24 mouse cellular contexts compared by ENCODE assay signal in the genomic region with DNA sequence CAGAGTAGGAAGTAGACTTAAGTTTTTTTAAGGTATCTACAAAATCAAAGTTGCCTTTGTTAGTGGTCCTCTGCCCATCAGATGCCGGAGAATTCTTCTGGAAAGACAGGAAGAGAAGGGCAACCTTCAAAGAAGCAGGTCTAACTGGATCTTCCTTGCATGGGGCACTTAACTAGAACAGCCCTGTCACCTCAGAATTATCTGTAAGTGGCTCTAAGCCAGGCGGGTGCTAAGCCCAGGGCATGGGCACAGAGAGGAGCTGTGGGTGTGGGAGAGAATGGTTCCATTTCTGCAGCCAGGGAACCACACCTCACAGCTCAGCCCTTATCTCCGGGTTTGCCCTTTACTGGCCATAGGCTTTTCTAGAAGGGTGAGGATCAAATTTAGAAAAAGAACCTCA.
"Had no signal": no experiment of that assay in that cellular context is flagged by ENCODE, and none has a peak within 500 bp of the region (broad histone marks: within the 10 kb centered on the region; RNA-seq: fewer than 3 reads in every experiment).

No protein-coding gene starts in this region.

- H3K27me3 ChIP-seq: heart, embryonic 13.5 days; hindbrain, embryonic 13.5 days; hindbrain, embryonic 15.5 days; kidney, embryonic 15.5 days; limb, embryonic 13.5 days had no signal

- DNase-seq: gastrocnemius, postnatal 14 days; gastrocnemius, postnatal 36 days; heart, adult 11 months; heart, adult 2 months; heart, postnatal 14 days; heart, postnatal 36 days; kidney, adult 11 months; kidney, adult 2 months; kidney, adult 9 months; kidney, postnatal 14 days; kidney, postnatal 36 days; layer of hippocampus, postnatal 36 days; left cerebral cortex, postnatal 4 days had no signal

- H3K9me3 ChIP-seq: heart, embryonic 13.5 days; heart, embryonic 15.5 days; hindbrain, embryonic 13.5 days; hindbrain, embryonic 15.5 days; kidney, embryonic 15.5 days; limb, embryonic 13.5 days; limb, embryonic 15.5 days had no signal

- H3K36me3 ChIP-seq: heart, embryonic 13.5 days; heart, embryonic 15.5 days; hindbrain, embryonic 13.5 days; hindbrain, embryonic 15.5 days; limb, embryonic 13.5 days; limb, embryonic 15.5 days had no signal

- ATAC-seq: hindbrain, postnatal 0 days; intestine, embryonic 16.5 days had no signal

- H3K9ac ChIP-seq: heart, embryonic 13.5 days; heart, embryonic 15.5 days; hindbrain, embryonic 13.5 days; hindbrain, embryonic 15.5 days; kidney, embryonic 15.5 days; limb, embryonic 13.5 days; limb, embryonic 15.5 days had no signal

- H3K4me2 ChIP-seq: heart, embryonic 11.5 days; heart, embryonic 13.5 days; heart, embryonic 15.5 days; hindbrain, embryonic 13.5 days; hindbrain, embryonic 15.5 days; kidney, embryonic 15.5 days; limb, embryonic 13.5 days; limb, embryonic 15.5 days had no signal

- H3K4me3 ChIP-seq: heart, adult 2 months; heart, embryonic 13.5 days; heart, embryonic 15.5 days; hindbrain, embryonic 13.5 days; hindbrain, embryonic 15.5 days; kidney, embryonic 15.5 days; limb, embryonic 13.5 days; limb, embryonic 15.5 days had no signal

- H3K27ac ChIP-seq: heart, adult 2 months; heart, embryonic 13.5 days; heart, embryonic 15.5 days; hindbrain, embryonic 13.5 days; hindbrain, embryonic 15.5 days; hindbrain, postnatal 0 days; kidney, embryonic 15.5 days; kidney, postnatal 0 days; limb, embryonic 13.5 days; limb, embryonic 15.5 days had no signal
